Mouse (Mus musculus) layer of hippocampus, adult 11-12 months (tissue): ENCODE measurements at regions not wholly inside any gene's neighbourhood (a gene's known extent, or its start where the extent isn't known, plus 50 kb on each side); places are given as distances from the start of the nearest gene placed in this dataset.

ENCODE experiments used
- DNase-seq: peaks from one replicate; pipeline ENCODE4 v3.0.0; 2022; ENCODE audit warnings: low spot score

- no peak for DNase-seq
Observed at GRCm38 (mm10) chr13:105503657-105504056, 60.2 kb downstream of the Htr1a start.

- no peak for DNase-seq
Observed at GRCm38 (mm10) chr13:105537981-105538680, 94.7 kb downstream of the Htr1a start.

GRCm38 (mm10) chr13:105573248-105573647 lies 129.8 kb downstream of the Htr1a start:
- DNase-seq: no peak

- DNase-seq: no peak
Observed at GRCm38 (mm10) chr13:105606450-105606849, 163.0 kb downstream of the Htr1a start.

DNA sequence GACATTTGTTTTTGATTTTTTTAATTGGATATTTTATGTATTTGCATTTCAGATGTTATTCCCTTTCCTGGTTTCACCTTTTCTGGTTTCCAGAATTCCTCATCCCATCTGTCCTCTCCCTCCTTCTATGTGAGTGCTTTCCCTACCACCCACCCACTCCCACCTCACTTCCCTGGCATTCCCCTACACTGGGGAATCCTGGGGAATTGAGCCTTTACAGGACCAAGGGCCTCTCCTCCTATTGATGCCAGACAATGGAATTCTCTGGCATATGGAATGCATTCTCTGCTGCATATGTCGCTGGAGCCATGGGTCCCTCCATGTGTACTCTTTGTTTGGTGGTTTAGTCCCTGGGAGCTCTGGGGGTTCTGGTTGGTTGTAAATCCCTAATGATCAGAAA lies 175.9 kb downstream of the Htr1a start:
- DNase-seq: no peak

GRCm38 (mm10) chr13:105620867-105621266 lies 177.4 kb downstream of the Htr1a start:
- no peak for DNase-seq

- DNase-seq: no peak
Observed at GRCm38 (mm10) chr13:105628618-105629017, 185.2 kb downstream of the Htr1a start.

- DNase-seq: peak; percentile 23
Observed at GRCm38 (mm10) chr13:105648617-105649016, 205.2 kb downstream of the Htr1a start.
